Mouse (Mus musculus) bone marrow, adult 2 months (tissue): Measurements from ENCODE around the gene Ppm1j. TPM values are rescaled to one million over a fixed set of nuclear protein-coding genes. Genes with fewer than 3 reads are reported as not detected.

Experiments used
- H3K27ac ChIP-seq: fragments of 200-500 bp; 2 replicates; pipeline ENCODE4 v1.5.1; 2012; ENCODE audit warnings: low read depth, mild to moderate bottlenecking, control low read depth, inconsistent platforms, low read length; ENCODE audit not compliant: control insufficient read depth, poor library complexity, insufficient read depth
- H3K4me1 ChIP-seq: fragments of 200-500 bp; 2 replicates; pipeline ENCODE4 v1.6.1; 2011; ENCODE audit warnings: low read length; ENCODE audit not compliant: control insufficient read depth, insufficient read depth
- H3K4me3 ChIP-seq: fragments of 200-500 bp; replicated peaks from 2 replicates; pipeline ENCODE3; 2011; ENCODE audit warnings: mild to moderate bottlenecking, low read depth, low read length, control low read depth; ENCODE audit not compliant: control insufficient read depth
- CTCF ChIP-seq: fragments of 200-500 bp; IDR thresholded peaks from 2 replicates; pipeline ENCODE4 v1.5.1; 2011; ENCODE audit warnings: low read length, control low read depth; ENCODE audit not compliant: control insufficient read depth, insufficient read depth
- POLR2A ChIP-seq: fragments of 200-500 bp; IDR thresholded peaks from 2 replicates; pipeline ENCODE4 v1.6.1; 2011; ENCODE audit warnings: low read depth, mild to moderate bottlenecking, control low read depth, low read length, borderline replicate concordance; ENCODE audit not compliant: control insufficient read depth
- WGBS: fragments of 180-500 bp; shearing (Covaris S2); methylation state at CpG from one replicate; pipeline ENCODE4 v1.1.7; 2018; 5-methylcytosine and 5-hydroxymethylcytosine counted together
- polyA plus RNA-seq: library from polyadenylated mRNA; stranded (reverse); fragments of >200 nt; gene quantifications from 2 replicates; pipeline ENCODE4 v1.2.4, GENCODE M21; 2011; ENCODE audit warnings: low replicate concordance; ENCODE audit not compliant: missing spikeins, insufficient read depth, insufficient read length

The Ppm1j gene
- polyA plus RNA-seq, 1 experiment, result 2.0 TPM

- 79% methylated on average over 13 of the region's 13 CpGs for WGBS
- no peak overlapping the region for H3K4me3 ChIP-seq
- no peaks in the 10 kb centered on the region for H3K4me1 ChIP-seq
- H3K27ac ChIP-seq, result no peak overlapping the region
- no peak for TF ChIP-seq POLR2A
- TF ChIP-seq CTCF, result no peak
Measured at GRCm38 (mm10) chr3:104789822-104790221, 9.0 kb downstream of the Ppm1j start.

GRCm38 (mm10) chr3:104790401-104790937 is 9.6 kb downstream of the Ppm1j start:
- Histone ChIP-seq H3K4me1 (no peaks in the 10 kb centered on the region), H3K27ac (no peak overlapping the region), H3K4me3 (no peak overlapping the region)
- 49% methylated on average over 6 of the region's 6 CpGs for WGBS
- no peak for TF ChIP-seq POLR2A
- no peak for TF ChIP-seq CTCF

- Histone ChIP-seq H3K4me1 (no peaks in the 10 kb centered on the region), H3K27ac (no peak overlapping the region), H3K4me3 (no peak overlapping the region)
- WGBS, result 59% methylated on average over 4 of the region's 4 CpGs
- TF ChIP-seq POLR2A (no peak), CTCF (no peak)
Measured at GRCm38 (mm10) chr3:104791017-104791416, 10.2 kb downstream of the Ppm1j start.

- no peak overlapping the region for H3K27ac ChIP-seq
- no peaks in the 10 kb centered on the region for H3K4me1 ChIP-seq
- no peak for TF ChIP-seq CTCF
- TF ChIP-seq POLR2A, result no peak
- no peak overlapping the region for H3K4me3 ChIP-seq
- WGBS, result 84% methylated on average over 8 of the region's 8 CpGs
Measured at GRCm38 (mm10) chr3:104791671-104792070, 10.8 kb downstream of the Ppm1j start.

GRCm38 (mm10) chr3:104792360-104793270 is 11.8 kb downstream of the Ppm1j start:
- WGBS, result 72% methylated on average over 15 of the region's 15 CpGs
- TF ChIP-seq POLR2A, result no peak
- TF ChIP-seq CTCF, result no peak
- Histone ChIP-seq H3K4me3 (no peak overlapping the region), H3K27ac (no peak overlapping the region), H3K4me1 (no peaks in the 10 kb centered on the region)

- H3K27ac ChIP-seq, result no peak overlapping the region
- WGBS, result 60% methylated on average over 20 of the region's 20 CpGs
- no peak for TF ChIP-seq CTCF
- no peak for TF ChIP-seq POLR2A
- no peak overlapping the region for H3K4me3 ChIP-seq
- H3K4me1 ChIP-seq, result no peaks in the 10 kb centered on the region
Measured at GRCm38 (mm10) chr3:104793871-104794828, 13.3 kb downstream of the Ppm1j start.

- TF ChIP-seq POLR2A, result no peak
- TF ChIP-seq CTCF, result no peak
- H3K4me3 ChIP-seq, result no peak overlapping the region
- no peaks in the 10 kb centered on the region for H3K4me1 ChIP-seq
- WGBS, result 84% methylated on average over 12 of the region's 12 CpGs
- no peak overlapping the region for H3K27ac ChIP-seq
Measured at GRCm38 (mm10) chr3:104794953-104795470, 14.2 kb downstream of the Ppm1j start.
